Mouse (Mus musculus) stomach, postnatal 0 days (tissue): ENCODE measurements around the gene Slc16a10.

ENCODE experiments used
- CTCF ChIP-seq: IDR thresholded peaks from 2 replicates; pipeline ENCODE4 v1.5.1; 2016; ENCODE audit warnings: antibody characterized with exemption, low read depth, mild to moderate bottlenecking, moderate library complexity
- EP300 ChIP-seq: optimal IDR thresholded peaks from 2 replicates; pipeline ENCODE3; 2016; ENCODE audit warnings: antibody characterized with exemption

DNA sequence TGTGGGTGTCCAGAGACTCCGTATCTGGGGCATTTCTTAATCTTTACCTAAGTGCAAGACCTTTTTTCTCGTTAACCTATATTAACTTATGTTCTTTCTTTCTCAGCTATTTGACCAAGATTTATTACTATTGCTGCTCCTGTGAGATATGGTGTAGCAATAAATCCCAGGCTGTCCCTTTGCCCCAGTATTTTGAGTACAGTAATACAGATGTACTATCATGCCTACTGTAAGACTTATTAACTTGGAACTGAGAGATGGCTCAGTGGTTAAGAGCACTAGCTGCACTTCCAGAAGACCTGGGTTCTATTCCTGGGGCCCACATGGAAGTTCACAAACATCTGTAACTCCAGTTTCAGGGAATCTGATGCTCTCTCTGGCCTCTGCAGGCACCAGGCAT, 91.3 kb downstream of the Slc16a10 start:
- TF ChIP-seq CTCF: no peak
- no peak for TF ChIP-seq EP300
